Mouse (Mus musculus): ENCODE data around the gene Taf8.

Gene Taf8

DNA sequence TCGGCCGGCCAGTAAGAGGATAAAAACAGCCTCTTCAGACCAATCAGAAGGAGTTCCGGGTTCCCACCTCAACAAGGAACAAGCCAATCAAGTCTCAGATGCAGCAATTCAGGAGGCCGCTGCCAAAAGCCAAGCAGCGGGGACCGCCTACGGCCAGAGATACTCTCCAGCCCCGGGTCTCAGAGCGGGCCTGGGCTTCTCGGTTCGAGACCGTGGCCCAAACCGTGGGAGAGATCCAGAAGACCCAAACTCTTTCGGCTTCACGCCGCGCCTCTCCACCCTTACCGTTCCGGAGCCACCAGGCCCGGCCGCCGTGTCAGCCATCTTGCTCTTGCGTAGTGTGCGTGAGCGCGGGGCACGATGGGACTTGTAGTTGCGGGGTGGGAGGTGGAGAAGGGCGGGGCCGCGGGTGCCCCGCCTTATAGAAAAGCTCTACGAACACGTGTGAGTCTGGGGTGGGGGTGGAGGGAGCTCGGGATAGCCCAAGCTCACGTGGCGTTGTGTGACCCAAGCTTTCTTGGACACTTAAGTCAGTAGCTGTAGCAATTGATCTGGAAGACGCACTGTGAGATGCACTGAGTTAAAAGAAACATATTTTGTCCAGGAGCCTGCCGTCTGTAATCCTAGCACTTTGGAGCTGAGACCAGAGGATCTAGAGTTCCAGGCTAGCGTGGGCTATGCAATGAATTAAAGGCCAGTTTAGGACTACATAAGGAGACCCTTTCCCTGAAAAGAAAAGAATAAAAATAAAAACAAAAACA is at the start of gene Taf8:
Gene Taf8 (minus strand): TSS at position 347 of the 761 bp plus-strand sequence.
- DNase-seq (ENCODE audit: low read depth, low spot score): peak; percentile 97

DNA sequence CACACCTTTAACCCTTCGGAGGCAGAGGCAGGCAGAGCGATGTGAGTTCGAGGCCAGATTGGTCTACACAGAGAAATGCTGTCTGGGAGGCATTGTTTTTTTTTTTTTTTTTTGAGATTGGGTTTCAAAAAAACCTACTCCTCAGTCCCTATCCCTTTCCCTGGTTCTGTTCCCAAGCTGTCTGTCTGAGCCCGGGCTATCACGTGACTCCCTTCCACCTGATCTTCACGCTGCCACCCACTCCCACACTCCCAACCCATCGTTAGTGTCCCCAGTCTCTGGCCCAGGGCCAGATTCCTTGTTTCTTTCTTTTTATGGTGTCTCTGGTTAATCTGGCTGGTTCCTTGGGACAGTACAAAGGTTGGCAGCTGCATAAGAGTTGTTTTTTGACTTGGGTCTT is 49.0 kb upstream of the Taf8 start:
- DNase-seq (ENCODE audit: low read depth, low spot score): no peak

DNA sequence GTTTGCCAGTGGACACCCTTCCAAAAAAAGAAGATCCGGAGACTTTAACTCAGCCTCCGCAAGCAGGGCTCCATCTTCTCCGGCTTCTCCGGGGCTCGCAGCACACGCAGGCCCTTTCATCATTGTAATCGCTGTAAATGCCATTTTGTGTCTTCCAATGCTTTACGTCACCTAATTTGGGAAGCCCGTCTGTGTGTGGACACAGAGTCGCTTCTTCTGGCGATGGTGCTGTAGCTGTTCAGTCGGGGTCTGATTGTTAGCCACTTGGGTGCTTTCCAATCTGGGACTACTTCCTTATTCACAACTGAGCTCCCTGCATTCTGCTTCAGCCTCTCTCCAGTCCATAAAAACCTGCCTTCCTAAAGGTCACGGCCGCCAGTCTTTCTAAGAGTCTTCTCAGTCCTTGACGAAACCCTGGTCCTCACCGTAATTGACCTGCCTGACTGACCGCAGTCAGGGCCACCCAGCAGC is 43.8 kb upstream of the Taf8 start:
- peak; percentile 89 for DNase-seq (ENCODE audit: low read depth, low spot score)

DNA sequence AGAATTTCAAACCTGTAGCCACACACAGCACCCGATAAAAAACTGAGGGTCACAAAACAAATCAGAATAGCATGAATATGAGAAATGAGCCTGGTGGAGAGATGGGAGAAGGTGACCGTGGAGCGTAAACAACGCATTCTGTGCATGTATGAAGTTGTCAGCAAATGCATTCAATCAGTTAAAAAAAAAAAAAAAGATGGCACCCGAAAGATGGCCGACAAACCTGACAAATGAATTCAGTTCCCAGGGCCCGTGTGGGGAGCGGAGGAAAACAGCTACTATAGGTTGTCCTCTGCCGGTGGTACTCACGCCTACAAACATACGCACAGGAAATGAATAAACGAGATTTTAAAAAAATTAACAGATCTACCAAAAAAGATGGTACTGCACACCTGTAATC is 43.1 kb upstream of the Taf8 start:
- no peak for DNase-seq (ENCODE audit: low read depth, low spot score)

DNA sequence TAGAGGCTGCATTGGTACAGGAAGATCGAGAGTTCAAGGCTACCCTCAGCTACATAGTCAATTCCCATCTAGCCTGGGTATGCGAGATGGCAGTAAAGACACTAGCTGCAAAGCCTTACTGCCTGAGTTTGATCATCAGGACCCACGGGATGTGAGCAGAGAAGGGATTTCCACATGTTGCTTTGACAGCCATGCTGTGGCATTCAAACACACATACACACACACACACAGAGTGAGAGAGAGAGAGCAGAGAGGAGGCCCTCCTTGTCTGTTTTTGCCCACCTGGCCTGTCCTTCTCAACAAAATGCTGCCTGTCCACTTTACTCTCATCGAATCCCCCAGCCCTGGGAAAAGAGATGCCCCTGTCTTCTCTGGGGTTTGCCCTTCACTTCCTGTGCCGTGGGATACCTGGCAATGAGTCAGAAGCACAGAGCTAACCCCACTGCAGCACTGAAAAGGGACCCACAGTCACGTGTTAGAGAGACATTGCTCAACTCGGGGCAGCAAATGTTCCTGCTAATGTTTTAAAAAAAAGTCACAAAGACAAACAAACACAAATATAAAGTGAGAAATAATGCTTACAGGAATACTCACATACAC is 41.1 kb upstream of the Taf8 start:
- DNase-seq (ENCODE audit: low read depth, low spot score): no peak

DNA sequence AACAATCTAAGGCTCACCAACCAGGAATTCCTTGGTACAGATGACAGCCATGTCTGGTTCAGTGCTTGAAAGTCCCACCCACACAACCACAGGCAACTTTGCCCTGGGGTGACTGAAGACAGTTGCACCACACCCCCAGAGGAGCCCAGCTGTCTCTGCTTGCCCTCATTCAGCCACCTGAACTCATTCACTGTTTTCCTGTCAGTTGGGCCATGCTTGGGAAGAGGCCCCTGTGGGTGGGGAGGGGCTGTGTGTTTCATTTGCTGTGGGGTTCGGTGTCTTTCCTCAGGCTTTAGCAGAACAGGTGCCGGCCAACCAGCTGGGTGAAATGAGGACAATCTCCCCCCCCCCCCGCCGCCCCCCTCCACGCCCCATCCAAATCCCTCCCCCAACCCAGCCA is 40.0 kb upstream of the Taf8 start:
- DNase-seq (ENCODE audit: low read depth, low spot score): peak; percentile 33

DNA sequence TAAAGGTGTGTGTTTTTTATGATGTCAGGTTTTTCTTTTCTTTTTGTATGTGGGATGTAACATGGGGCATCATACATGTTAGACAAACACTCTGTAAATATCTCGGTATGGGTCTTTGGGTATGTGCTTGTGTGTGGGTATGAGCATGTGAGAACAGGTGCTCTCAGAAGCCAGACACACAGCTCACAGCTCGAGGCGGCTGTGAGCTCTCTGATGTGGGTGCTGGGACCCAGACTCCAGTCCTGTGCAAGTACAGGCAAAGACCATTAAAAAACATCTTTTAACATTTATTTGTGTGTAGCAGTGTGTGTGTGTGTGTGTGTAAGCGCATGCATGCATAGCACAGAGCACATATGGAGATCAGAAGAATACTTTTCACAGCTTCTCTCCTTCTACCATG is 37.0 kb upstream of the Taf8 start:
- DNase-seq (ENCODE audit: low read depth, low spot score): no peak

DNA sequence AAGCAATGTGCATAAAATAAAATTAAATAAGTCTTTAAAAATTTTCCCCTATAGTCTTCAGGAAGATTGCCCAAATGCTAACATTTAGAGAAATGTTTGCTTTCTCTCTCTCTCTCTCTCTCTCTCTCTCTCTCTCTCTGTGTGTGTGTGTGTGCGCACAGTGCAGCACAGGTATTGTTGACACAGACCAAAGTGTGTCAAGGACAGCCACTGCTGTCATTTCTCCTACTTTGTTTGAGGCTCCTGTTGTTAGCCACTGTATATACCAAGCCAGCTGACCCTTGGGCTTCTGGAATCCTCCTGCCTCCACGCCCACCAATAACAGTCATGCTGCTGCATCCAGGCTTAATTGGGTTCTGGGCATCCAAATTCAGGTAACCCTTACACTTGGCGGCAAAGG is 36.0 kb upstream of the Taf8 start:
- DNase-seq (ENCODE audit: low read depth, low spot score): no peak

DNA sequence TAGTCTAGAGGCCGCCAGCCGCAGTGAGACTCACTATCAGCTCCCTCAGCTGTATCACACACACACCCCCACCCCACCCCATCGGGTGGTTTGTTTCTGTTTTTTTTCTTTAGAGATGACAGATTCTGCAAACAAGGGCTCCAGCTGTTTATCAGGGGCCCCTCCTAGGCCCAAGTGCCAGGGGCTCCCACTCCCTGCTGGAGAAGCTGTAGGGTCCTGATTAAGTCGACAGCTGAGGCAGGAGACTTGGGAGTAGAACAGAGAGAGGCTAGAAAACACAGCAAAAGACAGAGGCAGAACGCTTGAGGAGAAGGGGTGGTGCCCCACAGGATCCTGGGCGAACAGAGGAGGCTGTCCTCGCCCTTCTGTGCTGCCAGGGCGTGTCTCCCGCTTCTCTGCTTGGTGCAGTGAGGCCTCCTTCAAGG is 33.7 kb upstream of the Taf8 start:
- no peak for DNase-seq (ENCODE audit: low read depth, low spot score)

DNA sequence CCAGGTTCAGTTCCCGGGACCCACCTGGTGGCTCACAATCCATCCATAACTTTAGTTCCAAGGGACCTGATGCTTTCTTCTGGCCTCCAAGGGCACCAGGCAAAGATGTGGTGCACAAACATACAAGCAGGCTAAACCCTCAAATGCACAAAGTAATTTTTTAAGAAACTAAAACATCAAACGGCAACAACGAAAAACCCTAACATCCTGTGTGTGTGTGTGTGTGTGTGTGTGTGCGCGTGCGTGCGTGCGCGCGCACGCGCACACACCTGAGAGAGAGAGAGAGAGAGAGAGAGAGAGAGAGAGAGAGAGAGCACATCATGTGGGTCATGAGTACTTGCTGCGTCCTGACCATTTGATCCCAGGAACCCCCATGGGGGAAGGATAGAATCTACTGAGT is 31.6 kb upstream of the Taf8 start:
- DNase-seq (ENCODE audit: low read depth, low spot score): no peak

DNA sequence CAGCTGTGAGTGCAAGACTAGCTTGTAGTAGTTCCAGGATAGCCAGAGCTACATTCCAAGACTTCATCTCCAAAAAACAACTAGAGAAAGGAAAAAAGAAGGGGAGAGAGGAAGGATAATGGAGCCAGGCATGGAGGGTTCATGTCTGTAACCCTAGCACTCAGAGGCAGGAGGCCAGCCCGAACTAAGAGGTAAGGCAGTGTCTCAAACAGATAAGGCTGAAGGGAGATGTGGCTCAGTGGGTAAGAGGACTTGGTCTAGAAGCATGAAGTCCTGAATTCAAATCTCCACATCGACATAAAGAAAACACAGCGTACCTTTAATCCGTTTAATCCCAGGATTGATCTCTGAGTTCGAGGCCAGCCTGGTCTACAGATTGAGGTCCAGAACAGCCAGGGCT is 30.3 kb upstream of the Taf8 start:
- no peak for DNase-seq (ENCODE audit: low read depth, low spot score)

DNA sequence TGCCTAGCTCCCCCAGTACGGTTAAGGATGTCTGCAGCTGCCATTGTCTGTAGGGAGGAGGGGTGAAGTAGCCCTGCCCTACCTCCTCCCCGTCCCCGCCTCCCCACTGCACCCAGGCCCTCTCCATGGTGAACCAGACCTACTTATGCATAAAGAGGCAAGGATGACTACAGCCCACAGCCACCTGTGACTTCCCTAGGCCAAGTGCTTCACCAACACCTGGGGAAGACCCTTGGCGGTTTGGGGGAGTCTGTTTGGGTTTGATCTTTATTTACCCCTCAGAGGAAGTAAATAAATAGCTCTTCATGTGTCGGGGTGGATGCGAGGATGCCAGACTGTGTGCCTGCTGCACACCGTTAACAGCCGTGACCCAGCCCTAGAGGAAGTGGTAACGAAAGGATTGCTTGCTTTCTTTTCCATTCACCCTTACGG is 29.3 kb upstream of the Taf8 start:
- no peak for DNase-seq (ENCODE audit: low read depth, low spot score)

DNA sequence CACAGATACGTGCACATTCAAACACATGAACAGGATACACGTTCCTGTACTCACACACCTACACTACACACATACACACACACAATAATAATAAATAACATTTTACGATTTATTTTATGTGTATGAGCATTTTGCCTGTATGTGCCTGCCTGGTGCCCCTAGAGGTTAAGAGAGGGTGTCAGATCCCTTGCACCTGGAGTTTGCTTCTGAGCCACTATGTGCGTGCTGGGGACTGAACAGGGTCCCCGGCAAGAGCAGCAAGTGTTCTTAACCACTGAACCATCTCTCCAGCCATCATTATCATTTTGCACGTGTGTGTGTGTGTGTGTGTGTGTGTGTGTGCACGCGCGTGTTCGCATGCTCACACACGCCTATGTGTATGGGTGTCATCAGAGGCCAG is 27.5 kb upstream of the Taf8 start:
- no peak for DNase-seq (ENCODE audit: low read depth, low spot score)

DNA sequence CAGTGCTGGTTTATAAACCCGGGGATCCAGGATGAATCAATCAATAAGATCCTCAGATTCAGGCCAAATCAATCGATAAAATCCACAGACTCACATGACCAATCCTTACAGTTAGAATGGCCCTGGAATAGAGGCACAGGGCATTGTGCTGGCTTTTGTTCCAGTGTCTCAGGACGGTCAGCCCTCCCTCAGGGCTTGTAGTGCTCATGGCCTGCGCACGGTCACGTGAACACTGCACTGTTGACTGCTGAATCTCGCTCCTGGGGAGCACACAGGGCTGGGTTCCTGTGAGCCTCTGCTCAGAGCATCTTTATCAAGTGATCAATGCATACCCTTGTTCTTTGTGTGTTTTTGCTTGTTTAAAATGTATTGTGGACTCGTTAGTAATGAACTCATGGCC is 26.8 kb upstream of the Taf8 start:
- peak; percentile 48 for DNase-seq (ENCODE audit: low read depth, low spot score)

DNA sequence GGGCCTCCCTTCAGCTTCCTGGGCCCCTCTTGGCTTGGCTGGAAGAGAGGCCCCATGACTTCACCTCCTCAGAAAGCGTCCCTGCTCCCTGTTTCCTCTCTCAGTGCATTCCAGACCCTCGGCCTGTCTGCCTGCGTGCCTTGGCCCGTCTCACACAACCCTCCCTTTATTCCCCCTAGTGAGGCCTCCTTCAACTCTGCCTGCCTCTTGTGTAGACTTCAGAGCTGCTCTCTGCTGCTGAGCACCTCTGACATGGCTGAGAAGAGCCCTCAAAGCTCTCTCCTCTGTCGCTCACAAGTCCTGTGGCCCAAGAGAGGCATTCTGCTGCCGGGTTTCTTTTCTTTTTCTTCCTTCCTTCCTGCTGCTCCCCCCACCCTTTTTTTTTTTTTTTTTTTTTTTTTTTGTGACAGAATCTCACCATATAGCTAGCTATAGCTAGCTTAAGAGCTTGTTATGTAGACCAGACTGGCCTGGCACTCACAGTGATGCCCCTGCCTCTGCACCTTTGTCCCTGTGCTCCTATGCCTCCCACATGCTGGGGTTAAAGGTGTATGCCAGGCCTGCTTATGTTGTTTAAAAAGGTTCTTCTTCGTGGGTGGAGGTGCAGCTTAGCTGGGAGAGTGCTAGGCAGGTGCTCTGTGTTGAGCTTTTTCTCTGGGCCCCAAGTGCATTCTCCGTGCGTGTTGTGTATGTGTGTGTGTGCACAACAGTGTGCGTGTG is 25.6 kb upstream of the Taf8 start:
- no peak for DNase-seq (ENCODE audit: low read depth, low spot score)

DNA sequence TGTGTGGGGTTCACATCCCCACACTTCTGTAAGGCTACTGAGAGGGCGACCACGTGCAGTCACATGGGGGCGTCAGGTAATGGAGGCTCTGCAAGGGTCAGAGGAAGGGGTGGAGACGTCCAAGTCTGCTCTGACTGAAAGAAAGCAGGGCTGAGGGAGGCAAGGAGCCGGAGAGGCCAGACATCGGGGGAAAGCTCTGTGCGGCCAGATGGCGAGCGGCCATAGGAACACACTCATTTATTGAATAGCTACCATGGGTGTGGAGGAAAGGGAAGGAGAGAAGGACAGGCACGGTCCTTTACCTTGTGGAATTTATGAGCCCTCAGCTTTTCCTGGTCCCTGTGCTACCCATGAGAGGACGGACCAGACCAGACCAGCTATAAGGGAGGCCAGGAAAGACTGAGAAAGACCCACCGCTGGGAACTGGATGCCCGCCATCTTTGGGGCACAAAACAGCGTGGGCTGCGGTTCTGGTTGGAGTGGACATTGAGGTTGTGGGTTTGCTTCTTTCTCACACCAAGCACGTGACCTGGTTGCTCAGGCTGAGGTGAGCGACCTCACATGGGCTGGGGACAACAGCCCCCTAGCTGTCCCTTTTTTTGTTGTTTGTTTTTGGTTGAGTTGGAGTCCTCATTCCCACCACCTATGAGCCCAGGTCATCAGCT is 24.9 kb upstream of the Taf8 start:
- DNase-seq (ENCODE audit: low read depth, low spot score): no peak

DNA sequence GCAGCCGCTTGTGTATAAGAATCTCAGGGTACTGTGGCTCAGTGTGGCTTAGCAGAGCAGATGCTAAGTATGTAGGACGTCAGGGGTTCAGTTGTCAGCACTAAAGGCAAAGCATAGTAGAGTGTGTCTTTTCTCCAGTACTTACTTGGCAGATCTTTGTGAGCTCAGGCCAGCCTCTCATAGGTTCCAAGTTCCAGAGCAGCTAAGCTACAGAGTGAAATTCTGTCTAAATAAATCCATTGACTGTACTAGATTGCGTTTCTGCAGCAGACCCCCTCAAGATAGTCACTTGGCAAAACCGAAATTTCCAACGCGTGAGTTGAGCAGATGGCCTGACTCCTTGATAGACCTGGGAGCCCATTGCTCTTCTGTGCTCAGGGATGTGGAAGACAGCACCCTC is 22.9 kb upstream of the Taf8 start:
- DNase-seq (ENCODE audit: low read depth, low spot score): no peak

DNA sequence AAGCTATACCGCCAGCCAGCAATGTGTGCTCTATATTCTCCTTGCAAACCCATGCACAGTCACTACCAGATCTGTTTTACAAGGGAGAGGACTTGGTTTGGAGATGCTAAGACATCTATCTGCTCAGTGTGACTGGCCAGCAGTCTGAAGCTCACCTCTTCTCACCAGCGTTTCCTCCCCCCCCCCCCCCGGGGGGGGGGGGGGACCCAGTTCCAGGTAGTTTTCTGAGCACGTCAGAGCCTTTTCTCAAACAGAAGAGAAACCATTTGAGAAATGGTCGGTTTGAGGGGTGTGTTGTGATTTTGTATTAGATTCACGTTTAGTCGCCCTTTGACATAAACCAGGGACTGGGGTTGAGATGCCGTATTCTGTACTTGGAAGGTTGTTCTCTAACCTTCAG is 22.0 kb upstream of the Taf8 start:
- DNase-seq (ENCODE audit: low read depth, low spot score): no peak

DNA sequence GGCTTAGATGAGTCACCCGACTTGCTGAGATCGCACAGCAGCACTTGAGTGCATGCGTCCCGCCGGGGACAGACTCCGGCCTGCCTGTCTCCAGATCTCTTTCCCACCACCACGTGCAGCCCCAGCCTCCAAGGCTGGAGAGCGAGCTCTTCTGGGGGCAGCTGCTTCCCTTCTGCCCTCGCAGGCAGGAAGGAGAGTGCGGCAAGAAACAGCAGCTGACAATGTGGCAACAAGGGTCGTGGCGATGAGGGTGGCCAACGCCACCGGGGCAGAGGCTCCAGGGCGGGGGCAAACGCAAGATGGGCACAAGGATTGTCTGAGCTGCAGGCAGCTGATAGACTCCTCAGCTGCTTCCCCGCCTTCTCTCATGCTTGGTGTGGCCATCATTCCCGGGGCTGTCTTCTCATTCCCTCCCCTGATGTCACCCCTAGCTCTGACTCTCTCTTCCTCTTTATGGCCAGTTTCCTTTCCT is 21.2 kb upstream of the Taf8 start:
- peak; percentile 14 for DNase-seq (ENCODE audit: low read depth, low spot score)

DNA sequence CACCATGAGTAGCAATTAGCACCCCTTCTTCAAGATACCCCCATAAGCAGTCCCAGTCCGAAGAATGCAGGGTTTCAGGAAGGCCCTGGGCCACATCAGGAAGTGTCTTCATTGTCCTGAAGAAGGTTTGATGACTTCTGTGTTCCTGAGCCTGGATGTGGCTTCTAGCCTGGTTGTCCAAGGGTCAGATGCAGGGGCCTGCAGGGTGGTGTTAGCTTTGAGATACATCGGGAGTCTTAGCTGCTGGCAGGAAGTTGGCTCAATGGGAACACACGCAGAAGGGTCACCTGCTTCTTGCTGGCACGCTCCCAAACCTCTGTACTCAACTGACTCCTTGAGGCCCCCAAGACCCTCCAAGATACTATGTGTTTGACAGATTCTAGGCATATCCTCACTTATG is 20.4 kb upstream of the Taf8 start:
- no peak for DNase-seq (ENCODE audit: low read depth, low spot score)

DNA sequence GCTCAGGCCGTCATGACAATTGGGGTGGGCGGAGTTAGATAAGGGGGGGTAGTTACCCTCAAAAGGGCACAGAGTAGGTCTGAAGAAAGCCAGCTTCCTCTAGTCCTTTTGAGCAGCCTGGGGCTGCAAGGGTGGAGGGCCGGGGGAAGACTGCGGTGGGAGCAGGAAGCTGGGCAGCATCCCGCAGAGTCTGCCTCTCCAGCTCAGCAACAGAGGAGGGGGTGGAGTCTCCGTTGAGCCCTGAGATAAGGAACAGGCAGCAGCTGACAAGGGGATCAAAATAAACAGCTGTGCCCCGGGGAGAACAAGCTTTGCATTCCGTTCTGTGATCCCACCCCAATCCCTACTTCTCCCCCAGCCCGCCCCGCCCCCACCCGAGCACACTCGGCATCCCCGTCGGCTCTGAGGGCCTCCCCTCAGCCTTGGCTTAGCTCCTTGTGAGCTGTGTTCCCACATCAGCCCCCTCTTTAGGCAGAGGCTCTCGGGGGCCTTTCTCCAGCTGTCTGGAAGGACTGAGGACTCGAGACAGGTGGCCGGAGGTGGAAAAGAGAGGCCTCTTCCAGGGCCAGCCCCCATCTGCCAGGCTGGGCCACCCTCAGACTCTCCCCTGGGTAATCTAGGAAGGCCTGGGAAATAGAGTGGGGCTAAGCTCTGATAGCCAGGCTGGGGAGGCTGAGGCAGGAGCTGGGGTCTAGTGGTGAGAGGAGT is 19.6 kb upstream of the Taf8 start:
- DNase-seq (ENCODE audit: low read depth, low spot score): peak; percentile 71

All from brain, adult 2 months (tissue).